Mouse (Mus musculus) hindbrain, embryonic 11.5 days (tissue): ENCODE results near the gene Ccnc. TPM values are rescaled to one million over a fixed set of nuclear protein-coding genes. Genes with fewer than 3 reads are reported as not detected.
A peak's percentile ranks its signal among the peaks of the same experiment; 100 is the strongest.

Experiments
- ATAC-seq: fragments of 200-750 bp; cut with Nextera tagmentation; 2 replicates; pipeline ENCODE4 v1.8.0; 2017; ENCODE audit warnings: mild to moderate bottlenecking, moderate TSS enrichment, moderate library complexity; ENCODE audit not compliant: low FRiP score
- DNase-seq: peaks from one replicate; pipeline ENCODE4 v3.0.0-alpha.2; 2015; ENCODE audit warnings: low spot score
- H3K27ac ChIP-seq: fragments of 300-500 bp; sonication (generic); 2 replicates; pipeline ENCODE4 v1.5.1; 2014; ENCODE audit warnings: mild to moderate bottlenecking, low read depth, low read length
- H3K27me3 ChIP-seq: fragments of 300-500 bp; sonication (generic); 2 replicates; pipeline ENCODE4 v1.6.1; 2014; ENCODE audit warnings: mild to moderate bottlenecking, low read length, moderate library complexity, mixed read lengths; ENCODE audit not compliant: control insufficient read depth, insufficient read depth
- H3K36me3 ChIP-seq: fragments of 300-500 bp; sonication (generic); 2 replicates; pipeline ENCODE4 v1.6.1; 2014; ENCODE audit warnings: mild to moderate bottlenecking, low read length, moderate library complexity, mixed read lengths; ENCODE audit not compliant: control insufficient read depth, insufficient read depth
- H3K4me1 ChIP-seq: fragments of 300-500 bp; sonication (generic); replicated peaks from 2 replicates; pipeline ENCODE4 v1.6.1; 2014; ENCODE audit warnings: low read length, mixed read lengths; ENCODE audit not compliant: control insufficient read depth, insufficient read depth
- H3K4me2 ChIP-seq: fragments of 300-500 bp; sonication (generic); replicated peaks from 2 replicates; pipeline ENCODE4 v1.6.1; 2014; ENCODE audit warnings: mild to moderate bottlenecking, low read depth, low read length
- H3K4me3 ChIP-seq: fragments of 300-500 bp; sonication (generic); 2 replicates; pipeline ENCODE4 v1.5.1; 2014; ENCODE audit warnings: low read depth, low read length
- H3K9ac ChIP-seq: fragments of 300-500 bp; sonication (generic); 2 replicates; pipeline ENCODE4 v1.6.1; 2014; ENCODE audit warnings: low read depth, low read length
- H3K9me3 ChIP-seq: fragments of 300-500 bp; sonication (generic); 2 replicates; pipeline ENCODE4 v1.6.1; 2016; ENCODE audit warnings: low read length; ENCODE audit not compliant: control insufficient read depth
- WGBS: fragments of 180-500 bp; shearing (Covaris S2); extraction: QIAGEN DNeasy Blood & Tissue Kit; methylation state at CpG from one replicate; pipeline ENCODE4 v1.1.7; 2014; 5-methylcytosine and 5-hydroxymethylcytosine counted together
- polyA plus RNA-seq: library from polyadenylated mRNA; unstranded; fragments of >200 nt; fragmentation: Nextera tagmentation; extraction: Ambion mirVana; gene quantifications from 2 replicates; pipeline ENCODE4 v1.2.1, GENCODE M21; 2014

The Ccnc gene
- polyA plus RNA-seq, 1 experiment from 2014 or later = 86.3 TPM

DNA sequence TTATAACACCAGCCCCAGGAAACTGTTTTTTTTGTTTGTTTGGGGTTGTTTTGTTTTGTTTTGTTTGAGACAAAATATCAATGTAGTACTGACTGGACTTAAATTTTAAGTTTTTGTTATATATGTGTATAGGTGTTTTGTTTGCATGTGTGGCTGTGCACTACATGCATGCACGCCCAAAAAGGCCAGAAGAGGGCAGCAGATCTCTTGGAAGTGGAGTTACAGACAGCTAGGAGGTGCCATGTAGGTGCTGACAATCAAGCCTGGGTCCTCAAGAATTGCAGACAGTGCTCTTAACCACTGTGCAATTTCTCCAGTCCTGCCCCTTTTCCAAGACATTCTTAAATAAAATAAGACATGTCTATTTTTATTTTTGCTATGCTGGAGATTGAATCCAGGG lies 31.4 kb downstream of the Ccnc start:
- 63% methylated on average over 1 of the region's 1 CpGs for WGBS
- Histone ChIP-seq H3K4me3 (no peak overlapping the region), H3K9me3 (no peaks in the 10 kb centered on the region), H3K27ac (no peak overlapping the region), H3K9ac (no peak overlapping the region), H3K27me3 (no peaks in the 10 kb centered on the region), H3K4me1 (no peaks in the 10 kb centered on the region), H3K36me3 (no peaks in the 10 kb centered on the region), H3K4me2 (no peak overlapping the region)
- DNase-seq (no peak), ATAC-seq (no peak)

GRCm38 (mm10) chr4:21761416-21762160 lies 34.1 kb downstream of the Ccnc start:
- no peaks in the 10 kb centered on the region for H3K36me3 ChIP-seq
- 90% methylated on average over 9 of the region's 9 CpGs for WGBS
- no peak overlapping the region for H3K9ac ChIP-seq
- no peak overlapping the region for H3K4me3 ChIP-seq
- DNase-seq = no peak
- H3K9me3 ChIP-seq = no peaks in the 10 kb centered on the region
- H3K4me1 ChIP-seq = no peaks in the 10 kb centered on the region
- H3K4me2 ChIP-seq = no peak overlapping the region
- H3K27me3 ChIP-seq = no peaks in the 10 kb centered on the region
- no peak for ATAC-seq
- no peak overlapping the region for H3K27ac ChIP-seq

DNA sequence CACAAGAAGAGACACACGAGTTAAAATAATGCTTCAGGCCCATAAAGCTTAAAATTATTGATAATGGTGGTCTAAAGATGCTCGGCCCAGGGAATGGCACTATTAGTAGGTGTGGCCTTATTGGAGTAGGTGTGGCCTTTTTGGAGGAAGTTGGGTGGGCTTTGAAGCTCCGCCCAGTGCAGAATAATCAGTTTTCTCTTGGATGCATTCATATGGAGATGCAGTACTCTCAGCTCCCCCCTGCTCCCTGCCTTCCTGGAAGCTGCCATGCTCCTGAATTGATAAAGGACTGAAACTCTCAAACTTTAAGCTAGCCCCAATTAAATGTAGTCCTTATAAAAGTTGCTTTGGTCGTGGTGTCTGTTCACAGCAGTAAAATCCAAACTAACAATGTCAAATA lies 36.3 kb downstream of the Ccnc start:
- no peak overlapping the region for H3K4me2 ChIP-seq
- WGBS = 75% methylated on average over 4 of the region's 4 CpGs
- no peaks in the 10 kb centered on the region for H3K9me3 ChIP-seq
- no peak for DNase-seq
- no peaks in the 10 kb centered on the region for H3K36me3 ChIP-seq
- H3K27ac ChIP-seq = no peak overlapping the region
- no peak overlapping the region for H3K9ac ChIP-seq
- H3K27me3 ChIP-seq = no peaks in the 10 kb centered on the region
- H3K4me1 ChIP-seq = no peaks in the 10 kb centered on the region
- no peak for ATAC-seq
- H3K4me3 ChIP-seq = no peak overlapping the region

DNA sequence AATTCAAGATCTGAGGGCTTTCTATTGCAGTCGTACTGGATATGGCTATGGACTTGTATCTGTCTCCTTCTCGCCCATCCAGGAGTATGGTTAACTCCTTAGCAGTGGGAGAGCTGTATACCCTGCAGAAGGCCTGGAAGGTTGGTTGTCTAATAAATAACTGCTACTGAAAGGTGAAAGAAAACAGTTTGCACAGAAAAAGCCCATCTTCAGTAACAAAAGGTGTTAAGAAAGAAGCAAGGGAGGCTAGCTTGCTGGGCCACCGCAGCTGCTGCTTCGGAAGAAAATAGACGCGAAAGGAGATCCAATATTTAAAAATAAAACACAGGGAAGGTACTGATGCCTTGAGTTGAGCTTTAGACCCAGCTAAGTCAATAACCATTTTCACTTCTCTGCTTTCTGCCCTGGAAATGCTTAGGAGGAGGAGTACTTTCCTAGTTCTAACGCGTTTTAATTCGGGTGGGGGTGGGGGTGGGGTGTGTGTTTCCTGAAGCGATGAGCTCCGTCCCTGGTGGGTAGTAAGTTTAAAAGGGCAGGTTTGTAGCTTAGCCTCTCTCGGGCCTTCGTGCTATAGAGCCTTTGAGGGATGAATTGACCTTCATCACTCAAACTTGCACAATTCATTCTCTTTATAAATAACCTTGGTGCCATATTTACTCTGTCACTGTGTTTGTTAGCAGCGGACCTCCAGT lies 38.8 kb downstream of the Ccnc start:
- H3K4me2 ChIP-seq = peak overlapping the region; percentile 65
- 0 out of 2 replicates have a peak overlapping the region, but pooled peaks have one; percentile 45 for H3K27ac ChIP-seq
- H3K27me3 ChIP-seq = no peaks in the 10 kb centered on the region
- WGBS = 20% methylated on average over 14 of the region's 14 CpGs
- DNase-seq (peak; percentile 25), ATAC-seq (peak; percentile 62)
- H3K9ac ChIP-seq = peak overlapping the region; percentile 60
- H3K4me1 ChIP-seq = no peaks in the 10 kb centered on the region
- H3K4me3 ChIP-seq = peak overlapping the region; percentile 56
- no peaks in the 10 kb centered on the region for H3K9me3 ChIP-seq
- no peaks in the 10 kb centered on the region for H3K36me3 ChIP-seq

GRCm38 (mm10) chr4:21766863-21767304 lies 39.4 kb downstream of the Ccnc start, which contains the start of the genes Usp45 and Tstd3:
Usp45 (plus strand) TSS chr4:21767156.
Tstd3 (minus strand) TSS chr4:21767212.
- DNase-seq = peak; percentile 89
- H3K9me3 ChIP-seq = no peaks in the 10 kb centered on the region
- H3K4me1 ChIP-seq = no peaks in the 10 kb centered on the region
- H3K4me2 ChIP-seq = peak within 1 kb of the TSS; percentile 65
- peak; percentile 95 for ATAC-seq
- H3K4me3 ChIP-seq = peak within 1 kb of the TSS; percentile 56
- H3K27me3 ChIP-seq = no peaks in the 10 kb centered on the region
- 0 out of 2 replicates have a peak within 1 kb of the TSS, but pooled peaks have one; percentile 45 for H3K27ac ChIP-seq
- peak within 1 kb of the TSS; percentile 60 for H3K9ac ChIP-seq
- no peaks in the 10 kb centered on the region for H3K36me3 ChIP-seq
- WGBS = 3% methylated on average over 17 of the region's 17 CpGs

GRCm38 (mm10) chr4:21771064-21771463 lies 43.6 kb downstream of the Ccnc start:
- Histone ChIP-seq H3K9me3 (no peaks in the 10 kb centered on the region), H3K4me3 (no peak overlapping the region), H3K36me3 (no peaks in the 10 kb centered on the region), H3K27ac (no peak overlapping the region), H3K27me3 (no peaks in the 10 kb centered on the region), H3K9ac (no peak overlapping the region), H3K4me2 (no peak overlapping the region), H3K4me1 (no peaks in the 10 kb centered on the region)
- DNase-seq (no peak), ATAC-seq (no peak)
- 72% methylated on average over 1 of the region's 1 CpGs for WGBS

- no peaks in the 10 kb centered on the region for H3K36me3 ChIP-seq
These were observed 44.8 kb downstream of the Ccnc start for GRCm38 (mm10) chr4:21772306-21772705.

GRCm38 (mm10) chr4:21776091-21776945 lies 48.8 kb downstream of the Ccnc start:
- H3K36me3 ChIP-seq = no peaks in the 10 kb centered on the region
- no peaks in the 10 kb centered on the region for H3K4me1 ChIP-seq
- H3K4me2 ChIP-seq = peak overlapping the region; percentile 50
- peak overlapping the region; percentile 72 for H3K27ac ChIP-seq
- under 1% methylated on average over 46 of the region's 46 CpGs for WGBS
- H3K9me3 ChIP-seq = no peaks in the 10 kb centered on the region
- ATAC-seq (peak; percentile 97), DNase-seq (peak; percentile 94)
- H3K4me3 ChIP-seq = peak overlapping the region; percentile 84
- H3K27me3 ChIP-seq = no peaks in the 10 kb centered on the region
- peak overlapping the region; percentile 88 for H3K9ac ChIP-seq

More at GRCm38 (mm10) chr4:21772306-21772705, 44.8 kb downstream of the Ccnc start:
- Histone ChIP-seq H3K4me2 (no peak overlapping the region), H3K4me1 (no peaks in the 10 kb centered on the region), H3K4me3 (no peak overlapping the region), H3K27ac (no peak overlapping the region), H3K9ac (no peak overlapping the region), H3K27me3 (no peaks in the 10 kb centered on the region), H3K9me3 (no peaks in the 10 kb centered on the region)
- ATAC-seq (no peak), DNase-seq (no peak)
- WGBS = 95% methylated on average over 1 of the region's 1 CpGs
